Mouse (Mus musculus) cerebellum, adult 8-10 months (tissue): ENCODE data around the gene Usp32.

Source experiments
- DNase-seq: peaks from one replicate; pipeline ENCODE4 v3.0.0; 2022

The Usp32 gene

DNA sequence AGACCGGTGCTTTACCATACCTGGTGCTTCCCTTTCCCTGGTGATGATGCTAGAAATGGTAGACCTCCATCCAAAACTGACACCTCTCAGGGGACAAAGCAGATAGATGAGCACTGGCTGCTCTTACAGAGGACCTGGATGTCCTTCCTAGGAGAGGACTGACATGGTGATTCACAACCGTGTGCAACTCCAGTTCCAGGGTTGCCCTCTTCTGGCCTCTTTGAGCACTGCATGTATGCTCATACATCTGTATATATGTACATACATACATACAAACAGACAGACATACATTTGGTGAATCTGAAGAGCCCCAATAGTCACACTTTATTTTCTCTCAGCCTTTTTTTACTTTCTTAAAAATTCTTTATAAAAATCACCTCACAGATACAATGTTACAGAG, 161.8 kb downstream of the Usp32 start:
- DNase-seq = peak; percentile 59

- no peak for DNase-seq
Measured at GRCm38 (mm10) chr11:84977385-84977952, 162.5 kb downstream of the Usp32 start.

DNA sequence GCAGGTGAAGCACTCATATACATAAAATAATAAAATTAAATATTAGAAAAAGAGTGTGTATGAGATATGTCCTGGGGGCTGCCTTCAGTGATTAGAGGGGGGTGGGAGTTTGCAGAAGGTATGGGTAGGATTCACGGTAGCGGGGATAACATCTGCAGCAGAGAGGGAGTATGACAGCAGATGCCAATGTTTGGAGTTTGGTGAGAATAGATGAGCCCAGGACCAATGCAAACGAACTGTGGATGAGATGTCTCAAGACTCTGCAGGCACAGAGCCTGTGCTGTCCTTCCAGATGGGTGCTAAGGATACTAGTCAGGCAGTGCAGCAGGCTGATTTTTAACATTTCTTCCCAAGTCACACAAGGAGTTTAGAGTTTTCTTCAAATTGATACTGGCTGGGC, 163.3 kb downstream of the Usp32 start:
- no peak for DNase-seq

- no peak for DNase-seq
Measured at GRCm38 (mm10) chr11:84974582-84974981, 165.4 kb downstream of the Usp32 start.

- DNase-seq = no peak
Measured at GRCm38 (mm10) chr11:84973661-84974060, 166.3 kb downstream of the Usp32 start.

DNA sequence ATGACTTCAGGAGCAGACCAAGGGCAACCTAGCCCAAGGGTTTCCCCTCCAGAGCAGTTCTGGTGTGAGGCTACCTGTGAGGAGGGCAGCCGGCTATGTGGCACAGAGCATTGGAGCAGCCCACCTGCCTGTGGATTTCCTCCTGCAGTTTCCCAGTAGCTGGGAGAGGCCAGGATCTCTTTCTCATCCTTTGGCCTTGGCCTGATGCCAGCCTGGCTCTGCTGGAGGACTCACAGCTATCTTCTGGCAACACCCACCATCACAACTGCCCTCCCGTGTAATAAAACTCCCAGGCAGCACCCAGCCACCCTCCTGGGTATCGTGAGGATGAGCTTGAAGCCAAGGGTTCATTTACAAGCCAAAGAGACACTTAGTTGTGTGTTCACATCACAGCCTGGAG, 167.9 kb downstream of the Usp32 start:
- peak; percentile 41 for DNase-seq

DNA sequence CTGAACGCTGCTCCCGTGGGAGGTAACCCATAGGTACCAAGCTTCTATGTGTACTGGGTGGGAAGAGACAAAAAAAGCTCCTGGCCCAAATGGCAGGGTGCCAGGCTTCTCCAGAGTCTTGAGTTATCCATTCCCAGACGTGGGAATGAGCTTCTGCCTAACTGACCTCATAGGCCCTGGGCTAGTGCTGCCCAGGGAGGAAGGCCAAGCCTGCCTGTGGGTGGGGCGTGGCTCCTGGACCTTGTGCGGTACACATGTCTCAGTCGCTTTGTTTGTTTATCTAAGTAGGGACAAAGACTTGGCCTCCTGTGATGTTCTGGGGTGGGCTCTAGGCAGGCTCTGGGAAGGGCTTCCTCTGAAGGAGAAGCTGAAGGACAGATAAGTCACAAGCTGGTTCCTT, 171.2 kb downstream of the Usp32 start:
- peak; percentile 50 for DNase-seq

- DNase-seq = no peak
Measured at GRCm38 (mm10) chr11:84968309-84968708, 171.7 kb downstream of the Usp32 start.

GRCm38 (mm10) chr11:84967113-84967512, 172.8 kb downstream of the Usp32 start:
- no peak for DNase-seq

DNA sequence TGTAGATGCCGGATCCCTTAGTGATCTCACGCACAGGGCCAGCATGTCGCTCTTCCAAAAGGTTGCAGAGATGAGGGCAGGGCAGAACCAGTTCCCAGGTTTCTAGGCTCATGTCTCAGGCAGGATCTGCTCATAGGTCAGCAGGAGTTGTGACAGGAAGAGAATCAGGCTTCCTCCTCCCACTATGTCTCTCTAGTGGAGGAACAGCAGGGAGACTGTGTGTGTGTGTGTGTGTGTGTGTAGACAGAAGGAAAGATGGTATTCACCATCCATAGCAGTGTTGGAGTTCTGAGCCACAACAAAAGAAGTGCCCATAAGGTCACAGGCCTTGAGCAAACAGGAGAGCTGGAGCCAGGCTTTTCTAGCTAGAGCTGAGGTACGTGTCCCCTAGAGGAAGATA, 173.3 kb downstream of the Usp32 start:
- peak; percentile 13 for DNase-seq

- peak; percentile 24 for DNase-seq
Measured at GRCm38 (mm10) chr11:84963556-84963955, 176.4 kb downstream of the Usp32 start.

GRCm38 (mm10) chr11:84962536-84962935, 177.4 kb downstream of the Usp32 start:
- DNase-seq = peak; percentile 33

GRCm38 (mm10) chr11:84961571-84961970, 178.4 kb downstream of the Usp32 start:
- DNase-seq = peak; percentile 33

DNA sequence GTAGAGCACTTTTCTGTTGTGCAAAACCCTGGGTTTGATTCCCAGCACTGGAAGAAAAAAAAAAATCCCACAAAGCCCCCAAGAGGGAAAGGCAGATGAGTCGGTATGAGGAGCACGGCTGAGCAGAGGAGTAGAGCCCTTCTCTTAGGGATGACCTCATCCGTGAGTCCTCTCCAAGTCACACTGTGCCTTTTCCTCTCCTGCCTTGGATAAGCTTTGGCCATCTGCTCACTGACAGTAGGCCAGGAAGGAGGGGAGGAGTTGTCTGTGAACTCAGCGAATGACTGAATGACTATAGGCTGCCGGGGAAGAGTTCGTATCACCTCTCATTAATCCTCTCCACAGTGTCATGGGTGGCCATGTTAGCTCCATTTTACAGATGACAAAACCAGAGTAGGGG, 179.2 kb downstream of the Usp32 start:
- peak; percentile 84 for DNase-seq

DNA sequence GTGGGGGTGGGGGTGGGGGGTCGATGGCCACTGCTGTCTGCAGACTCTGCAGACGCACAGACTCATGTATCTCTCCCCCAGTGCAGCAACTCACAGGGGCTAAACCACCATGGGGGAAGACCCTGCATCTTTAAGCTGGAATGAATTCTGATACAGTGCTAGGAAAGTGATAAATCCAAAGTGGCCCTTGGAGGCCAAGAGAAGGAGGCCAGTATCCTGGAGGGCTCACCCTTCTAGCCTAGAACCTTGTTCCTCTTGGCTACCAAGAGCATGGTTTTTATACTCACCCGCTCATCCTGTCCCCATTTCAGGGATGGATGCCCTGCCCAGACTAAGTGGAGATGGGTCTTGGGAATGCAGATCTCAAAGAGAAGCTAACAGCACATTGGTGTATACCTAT, 179.7 kb downstream of the Usp32 start:
- DNase-seq = peak; percentile 46

DNA sequence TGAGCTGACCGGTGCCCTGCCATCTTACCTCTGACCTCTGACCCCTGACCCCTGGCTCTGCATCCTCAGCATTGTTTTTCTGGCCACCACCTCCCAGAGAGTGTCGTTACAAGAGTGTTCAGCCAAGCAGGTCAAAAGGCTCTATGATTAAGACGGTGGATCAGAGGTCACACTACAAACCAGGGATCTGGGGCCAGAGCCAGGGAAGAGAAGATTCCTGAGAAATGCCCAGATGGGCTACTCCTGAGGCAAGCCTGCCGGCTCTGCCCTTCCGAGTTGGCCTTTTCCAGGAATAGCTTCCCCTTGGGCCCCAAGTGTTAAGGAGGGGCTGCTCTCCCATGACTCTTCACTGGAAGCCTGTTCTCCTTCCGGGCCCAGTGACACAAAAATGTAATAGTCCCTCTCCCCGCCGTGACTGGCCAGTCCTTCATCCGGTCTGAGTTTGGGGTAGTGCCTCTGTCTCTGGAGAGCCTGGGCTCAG, 180.2 kb downstream of the Usp32 start:
- DNase-seq = peak; percentile 77

DNA sequence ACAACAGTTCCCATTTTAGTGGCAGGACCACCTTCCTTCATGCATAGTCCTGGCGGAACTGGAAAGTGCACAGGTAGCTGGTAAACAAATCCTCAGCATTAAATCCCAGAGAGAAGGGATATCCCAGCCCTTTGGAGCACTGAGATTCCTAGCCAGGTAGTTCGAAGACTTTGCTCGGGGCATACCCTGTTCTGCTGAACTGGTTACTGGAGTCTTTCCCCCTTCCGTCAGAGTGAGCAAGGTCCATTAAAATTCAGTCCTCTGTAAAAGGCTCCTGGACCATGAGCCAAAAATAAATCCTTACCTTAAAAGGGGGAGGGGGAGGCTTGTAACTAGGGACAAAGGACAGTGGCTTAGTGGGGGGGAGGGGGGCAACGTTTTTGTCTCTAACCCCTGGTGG, 180.8 kb downstream of the Usp32 start:
- DNase-seq = peak; percentile 34

DNA sequence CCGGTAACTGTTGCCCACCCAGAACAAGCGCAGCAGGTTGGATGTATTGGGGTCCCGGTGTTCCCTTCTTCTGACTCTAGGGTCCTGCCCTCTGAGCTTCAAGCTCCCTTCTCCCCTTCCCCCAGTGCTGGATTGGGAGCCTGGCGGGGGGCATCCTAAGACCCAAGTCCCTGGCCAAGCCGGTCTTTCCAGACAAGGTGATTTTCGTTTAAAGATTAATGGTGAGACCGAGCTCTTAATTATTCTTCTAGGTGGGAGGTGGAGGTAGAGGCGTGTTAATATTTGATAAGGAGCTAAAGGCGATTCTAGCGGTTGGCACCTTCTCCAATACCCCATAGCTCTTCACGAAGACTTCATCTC, 181.7 kb downstream of the Usp32 start:
- DNase-seq = no peak

- peak; percentile 79 for DNase-seq
Measured at GRCm38 (mm10) chr11:84957591-84958270, 182.2 kb downstream of the Usp32 start, which contains the start of gene Car4. Car4 (plus strand) TSS chr11:84957786.

GRCm38 (mm10) chr11:84957171-84957570, 182.8 kb downstream of the Usp32 start:
- no peak for DNase-seq

DNA sequence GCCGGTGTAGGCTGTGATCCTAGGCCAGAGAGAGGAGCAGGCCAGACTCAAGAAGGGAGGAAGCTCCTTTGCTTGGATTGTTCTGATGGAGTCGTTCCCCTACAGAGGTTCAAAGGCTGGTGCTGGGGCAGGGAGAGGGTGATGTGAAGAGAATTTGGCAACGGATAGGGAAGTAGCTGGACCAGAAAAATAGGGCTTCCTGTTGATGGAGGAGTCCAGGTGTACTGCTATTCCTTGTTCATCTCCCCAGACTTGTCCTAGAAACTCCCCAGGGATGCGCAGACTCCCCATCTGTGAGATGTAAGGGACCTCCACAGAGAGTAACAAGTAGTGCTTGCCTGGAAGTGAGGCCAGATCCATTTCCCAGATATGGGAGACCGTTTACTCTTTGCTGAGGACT, 183.6 kb downstream of the Usp32 start:
- peak; percentile 20 for DNase-seq

DNA sequence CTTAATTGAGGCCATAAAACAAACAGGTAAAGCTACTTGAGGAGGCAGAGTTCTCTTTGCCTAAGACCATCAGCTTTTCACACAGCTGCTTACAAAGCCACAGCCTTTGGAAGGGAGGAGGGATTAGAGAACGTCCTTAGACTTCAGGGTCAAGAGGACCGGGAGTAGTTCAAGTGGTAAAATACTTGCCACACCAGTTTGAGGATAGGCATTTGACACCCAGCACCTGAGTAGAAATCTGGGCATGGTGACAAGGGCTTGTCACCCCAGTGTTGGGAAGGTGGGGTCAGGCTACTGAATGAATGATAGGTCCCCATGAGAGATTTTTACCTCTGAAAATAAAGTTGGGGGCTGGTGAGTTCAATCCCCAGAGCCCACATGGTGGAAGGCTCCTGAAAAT, 187.3 kb downstream of the Usp32 start:
- DNase-seq = no peak

- no peak for DNase-seq
Measured at GRCm38 (mm10) chr11:84948526-84948925, 191.4 kb downstream of the Usp32 start.

DNA sequence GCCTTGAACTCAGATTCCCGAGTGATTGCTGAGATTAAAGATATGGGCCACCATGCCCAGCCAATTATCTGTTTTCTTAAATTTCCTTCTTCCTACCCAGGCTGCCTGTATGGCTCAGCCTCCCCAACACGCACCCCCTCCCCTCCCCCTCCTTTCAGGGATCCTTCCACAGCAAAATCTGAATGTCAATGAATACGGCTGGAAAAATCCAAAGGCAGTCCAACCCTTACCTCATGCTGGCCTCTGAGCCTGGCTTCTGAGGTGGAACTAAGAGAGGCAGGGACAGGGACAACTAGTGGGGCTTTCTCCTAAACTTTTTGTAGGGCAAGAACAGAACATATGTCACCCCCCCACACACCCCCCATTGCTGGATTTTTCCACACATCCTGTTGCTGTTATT, 191.8 kb downstream of the Usp32 start:
- DNase-seq = no peak

DNA sequence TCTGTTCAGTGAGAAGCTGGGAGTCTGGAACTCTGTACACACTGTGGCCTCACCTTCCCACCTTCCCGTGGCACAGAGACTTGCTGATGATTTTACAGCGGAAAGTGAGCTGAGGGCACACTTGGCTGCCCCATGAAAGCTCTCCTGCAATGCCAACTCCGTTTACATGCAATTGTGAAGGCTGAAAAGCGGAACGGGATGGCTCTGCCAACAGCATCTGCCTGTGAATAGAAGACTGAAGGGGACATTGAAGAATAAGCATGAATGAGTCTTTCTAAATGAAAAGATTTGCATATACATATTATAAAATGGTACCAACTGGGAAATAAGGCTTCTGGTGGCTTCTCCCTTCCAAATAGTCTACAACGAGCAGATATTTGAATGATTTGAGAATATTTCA, 192.8 kb downstream of the Usp32 start:
- no peak for DNase-seq
